Mouse (Mus musculus) thymus, adult 2 months (tissue): ENCODE measurements around the gene A730049H05Rik. TPM values are rescaled to one million over a fixed set of nuclear protein-coding genes. Genes with fewer than 3 reads are reported as not detected.

Source experiments
- DNase-seq: peaks from one replicate; pipeline ENCODE4 v3.0.0; 2021
- H3K27ac ChIP-seq: fragments of 200-500 bp; 2 replicates; pipeline ENCODE4 v1.5.1; 2012; ENCODE audit warnings: low read length, control low read depth; ENCODE audit not compliant: control insufficient read depth, insufficient read depth
- H3K27me3 ChIP-seq: fragments of 200-500 bp; 2 replicates; pipeline ENCODE4 v1.6.1; 2012; ENCODE audit warnings: mild to moderate bottlenecking, low read length, moderate library complexity, mixed read lengths; ENCODE audit not compliant: control insufficient read depth, insufficient read depth
- H3K36me3 ChIP-seq: fragments of 200-500 bp; 2 replicates; pipeline ENCODE4 v1.6.1; 2012; ENCODE audit warnings: mild to moderate bottlenecking, low read length, moderate library complexity; ENCODE audit not compliant: control insufficient read depth, insufficient read depth
- H3K4me1 ChIP-seq: fragments of 200-500 bp; replicated peaks from 2 replicates; pipeline ENCODE4 v1.6.1; 2012; ENCODE audit warnings: low read length; ENCODE audit not compliant: control insufficient read depth, insufficient read depth
- H3K4me3 ChIP-seq: fragments of 200-500 bp; 2 replicates; pipeline ENCODE4 v1.5.1; 2012; ENCODE audit warnings: mild to moderate bottlenecking, low read length, control low read depth, moderate library complexity; ENCODE audit not compliant: control insufficient read depth, insufficient read depth
- CTCF ChIP-seq: fragments of 200-500 bp; IDR thresholded peaks from 2 replicates; pipeline ENCODE4 v1.5.1; 2012; ENCODE audit warnings: mild to moderate bottlenecking, control low read depth, low read length, moderate library complexity, borderline replicate concordance; ENCODE audit not compliant: control insufficient read depth, poor library complexity, insufficient read depth; ENCODE audit errors: extremely low read depth
- POLR2A ChIP-seq: fragments of 200-500 bp; IDR thresholded peaks from 2 replicates; pipeline ENCODE4 v1.6.1; 2012; ENCODE audit warnings: mild to moderate bottlenecking, low read length, control low read depth, moderate library complexity; ENCODE audit not compliant: control insufficient read depth, poor library complexity, insufficient read depth; ENCODE audit errors: extremely low read depth
- WGBS: fragments of 180-500 bp; shearing (Covaris S2); methylation state at CpG from one replicate; pipeline ENCODE4 v1.1.7; 2018; 5-methylcytosine and 5-hydroxymethylcytosine counted together
- polyA plus RNA-seq: library from polyadenylated mRNA; depleted of rRNA; stranded (reverse); fragments of >200 nt; gene quantifications from 2 replicates; pipeline ENCODE4 v1.2.3, GENCODE M21; 2012

Gene A730049H05Rik
- polyA plus RNA-seq, 1 experiment, result 0.07 TPM

DNA sequence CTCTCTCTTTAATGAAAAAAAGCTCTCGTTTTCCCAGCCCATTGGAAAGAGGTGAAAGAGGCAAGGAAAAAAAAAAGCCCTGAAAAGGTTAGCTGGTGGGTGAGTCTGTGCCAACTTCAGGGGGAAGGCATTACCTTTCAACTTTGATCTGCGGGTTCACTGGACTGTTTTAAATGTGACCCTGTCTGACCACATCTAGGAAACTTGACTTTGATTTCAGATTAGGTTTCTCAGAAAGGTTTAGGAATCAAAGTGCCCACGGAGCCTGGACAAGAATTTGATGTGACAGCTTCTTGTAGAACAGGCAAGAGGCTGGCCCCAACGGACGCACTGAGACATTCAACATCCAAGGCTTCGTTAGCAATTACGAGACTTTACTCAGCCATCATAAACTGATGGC, 7.7 kb downstream of the A730049H05Rik start:
- WGBS, result 88% methylated on average over 7 of the region's 7 CpGs
- Histone ChIP-seq H3K36me3 (no peaks in the 10 kb centered on the region), H3K27ac (no peak overlapping the region), H3K4me3 (no peak overlapping the region), H3K4me1 (no peaks in the 10 kb centered on the region), H3K27me3 (no peaks in the 10 kb centered on the region)
- TF ChIP-seq CTCF (no peak), POLR2A (no peak)
- DNase-seq, result no peak

DNA sequence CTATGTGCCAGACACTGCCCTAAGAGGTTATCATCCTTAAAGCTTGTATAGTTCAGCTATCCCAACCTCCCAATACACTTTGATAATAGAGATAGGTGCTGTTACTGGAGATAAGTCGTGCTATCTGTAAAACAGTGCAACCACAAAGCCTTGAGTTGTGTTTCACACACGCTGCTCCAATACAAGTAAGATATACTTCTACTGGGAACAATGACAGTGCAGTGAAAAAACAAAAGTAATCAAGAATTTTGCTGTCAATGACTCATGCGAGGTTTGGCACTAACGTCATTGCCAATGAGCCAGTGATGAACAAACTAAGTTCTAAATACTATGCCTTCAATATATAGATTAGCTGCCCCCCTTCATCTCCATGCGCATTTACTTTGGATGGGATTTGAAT, 10.3 kb downstream of the A730049H05Rik start:
- H3K27me3 ChIP-seq, result no peaks in the 10 kb centered on the region
- H3K4me3 ChIP-seq, result no peak overlapping the region
- WGBS, result 81% methylated on average over 5 of the region's 5 CpGs
- H3K36me3 ChIP-seq, result no peaks in the 10 kb centered on the region
- no peak for DNase-seq
- no peak overlapping the region for H3K27ac ChIP-seq
- no peaks in the 10 kb centered on the region for H3K4me1 ChIP-seq
- TF ChIP-seq POLR2A, result no peak
- TF ChIP-seq CTCF, result no peak

DNA sequence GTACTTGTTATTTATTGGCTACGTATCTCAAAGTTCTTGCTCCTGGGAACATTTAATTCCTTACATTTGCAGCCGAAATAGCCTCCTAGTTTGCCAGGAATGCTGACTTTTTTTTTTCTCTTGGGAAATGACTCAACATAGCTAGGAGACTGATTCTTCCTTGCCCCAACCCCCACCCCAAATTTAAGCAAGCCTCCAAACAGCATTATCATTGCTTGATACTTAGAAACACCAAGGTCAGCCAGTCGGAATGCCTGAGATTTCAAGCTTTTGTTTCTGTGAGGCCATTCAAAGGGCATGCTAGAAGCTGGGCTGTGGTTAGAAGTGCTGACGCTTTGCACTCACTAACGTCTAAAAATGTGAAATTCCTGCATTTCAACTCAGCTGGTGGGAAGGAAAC, 11.1 kb downstream of the A730049H05Rik start:
- TF ChIP-seq CTCF (no peak), POLR2A (no peak)
- DNase-seq, result no peak

DNA sequence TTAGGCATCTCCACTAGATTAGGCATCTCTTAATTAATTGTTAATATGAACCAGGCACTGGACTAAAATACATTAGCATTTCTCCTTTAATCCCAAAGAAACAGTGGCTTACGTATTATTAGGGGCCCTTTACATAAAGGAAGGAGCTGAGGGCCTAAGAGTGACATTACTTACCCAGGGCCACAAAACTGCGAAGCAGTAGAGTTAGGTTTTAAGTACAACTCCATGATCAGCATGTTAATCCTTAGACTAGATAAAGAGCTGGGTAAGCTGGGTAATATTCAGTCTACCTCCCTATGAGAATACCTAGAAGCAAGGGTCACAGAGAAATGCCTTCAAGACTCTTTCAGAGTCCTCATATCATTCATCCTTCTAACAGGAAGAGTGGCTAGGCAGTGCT, 12.9 kb downstream of the A730049H05Rik start:
- TF ChIP-seq POLR2A (no peak), CTCF (no peak)
- WGBS, result 93% methylated on average over 2 of the region's 2 CpGs
- H3K4me1 ChIP-seq, result no peaks in the 10 kb centered on the region
- no peak overlapping the region for H3K27ac ChIP-seq
- no peaks in the 10 kb centered on the region for H3K36me3 ChIP-seq
- no peak overlapping the region for H3K4me3 ChIP-seq
- no peak for DNase-seq
- H3K27me3 ChIP-seq, result no peaks in the 10 kb centered on the region

More for the DNA sequence above, 11.1 kb downstream of the A730049H05Rik start:
- H3K27ac ChIP-seq, result no peak overlapping the region
- H3K4me3 ChIP-seq, result no peak overlapping the region
- H3K4me1 ChIP-seq, result no peaks in the 10 kb centered on the region
- no peaks in the 10 kb centered on the region for H3K27me3 ChIP-seq
- H3K36me3 ChIP-seq, result no peaks in the 10 kb centered on the region
- WGBS, result 74% methylated on average over 5 of the region's 5 CpGs

DNA sequence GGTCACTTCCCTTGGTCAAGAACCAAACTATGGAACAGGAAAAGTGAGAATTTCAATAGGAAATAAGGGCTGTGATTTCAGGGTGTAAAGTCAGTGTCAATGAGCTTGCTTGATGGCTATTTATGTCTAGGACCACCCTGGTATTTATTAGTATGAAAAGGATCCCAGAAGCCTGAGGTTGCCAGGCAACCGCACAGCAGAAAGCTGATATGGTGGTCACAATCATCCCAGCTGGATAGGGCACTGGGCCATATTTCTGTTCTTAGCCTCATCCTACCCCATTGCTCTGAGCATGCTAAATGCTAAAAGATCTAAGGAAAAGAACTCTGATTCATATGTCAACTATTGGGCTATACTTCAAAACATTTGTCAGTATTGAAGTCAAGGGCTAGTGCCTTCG, 14.8 kb downstream of the A730049H05Rik start:
- no peak overlapping the region for H3K27ac ChIP-seq
- H3K4me3 ChIP-seq, result no peak overlapping the region
- TF ChIP-seq POLR2A (no peak), CTCF (no peak)
- DNase-seq, result no peak
- WGBS, result 91% methylated on average over 2 of the region's 2 CpGs
- H3K27me3 ChIP-seq, result no peaks in the 10 kb centered on the region
- no peaks in the 10 kb centered on the region for H3K36me3 ChIP-seq
- H3K4me1 ChIP-seq, result no peaks in the 10 kb centered on the region

DNA sequence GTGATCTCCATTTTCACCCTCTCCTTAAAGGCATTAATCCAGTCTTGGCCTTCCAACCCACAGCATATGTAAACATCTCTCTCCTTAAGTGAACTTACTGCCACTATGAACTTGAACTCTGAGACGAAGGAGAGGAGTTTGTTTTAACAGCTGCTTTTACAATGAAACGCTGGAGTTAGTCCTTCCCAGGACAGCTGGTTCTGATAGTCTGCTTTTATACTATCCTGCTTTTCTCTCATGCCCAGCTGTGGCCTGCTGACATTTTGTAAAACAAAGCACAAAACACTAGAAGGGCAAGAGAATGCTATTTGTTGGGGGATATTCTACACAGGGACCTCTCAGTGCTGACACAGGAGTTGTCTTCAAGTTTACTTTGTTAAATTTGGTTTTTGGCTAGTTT, 25.7 kb downstream of the A730049H05Rik start:
- no peaks in the 10 kb centered on the region for H3K27me3 ChIP-seq
- WGBS, result 75% methylated on average over 2 of the region's 2 CpGs

DNA sequence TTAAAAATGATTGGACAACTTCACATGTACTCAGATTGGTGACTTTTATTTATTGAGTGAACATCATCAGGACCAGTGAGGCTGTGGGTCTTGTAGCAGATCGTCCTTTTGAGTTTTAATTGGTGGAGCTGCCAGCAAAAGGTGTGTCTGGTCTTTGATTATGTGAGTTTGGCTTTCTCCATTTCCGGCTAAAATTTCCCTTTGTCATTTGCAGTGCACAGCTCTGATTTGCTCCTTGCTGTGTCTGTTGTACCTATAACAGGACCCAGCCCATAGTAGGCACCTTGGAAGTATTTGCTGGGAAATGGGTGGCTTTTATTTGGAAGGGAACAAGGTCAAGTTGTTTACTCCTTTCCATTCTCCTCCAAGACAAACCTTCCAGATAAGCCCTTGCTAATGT, 27.2 kb downstream of the A730049H05Rik start:
- no peaks in the 10 kb centered on the region for H3K4me1 ChIP-seq
- H3K4me3 ChIP-seq, result no peak overlapping the region
- H3K27ac ChIP-seq, result no peak overlapping the region
- H3K36me3 ChIP-seq, result no peaks in the 10 kb centered on the region
- 90% methylated on average over 2 of the region's 2 CpGs for WGBS
- H3K27me3 ChIP-seq, result no peaks in the 10 kb centered on the region
- no peak for DNase-seq
- no peak for TF ChIP-seq CTCF
- no peak for TF ChIP-seq POLR2A

More for the DNA sequence above, 25.7 kb downstream of the A730049H05Rik start:
- Histone ChIP-seq H3K4me3 (no peak overlapping the region), H3K36me3 (no peaks in the 10 kb centered on the region), H3K4me1 (no peaks in the 10 kb centered on the region), H3K27ac (no peak overlapping the region)
- TF ChIP-seq POLR2A, result no peak
- TF ChIP-seq CTCF, result no peak
- no peak for DNase-seq

DNA sequence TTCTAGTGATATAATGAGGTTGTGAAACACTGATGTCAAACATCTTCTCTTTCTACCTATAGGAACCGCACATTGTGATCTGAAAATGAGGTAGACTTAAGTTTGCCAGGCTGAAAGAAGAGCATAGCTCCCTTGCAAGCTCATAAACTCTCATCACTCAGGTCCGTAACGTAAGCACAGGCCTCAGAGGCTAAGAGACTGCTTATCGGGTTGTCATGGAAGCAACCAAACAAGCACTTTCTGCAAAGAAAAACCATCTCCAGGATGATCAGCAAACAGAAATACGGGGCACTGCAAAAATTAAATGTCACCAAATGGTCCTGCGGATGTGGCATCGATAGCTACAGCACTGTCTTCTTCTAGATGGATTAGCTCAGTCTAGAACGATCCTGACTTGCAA, 29.6 kb downstream of the A730049H05Rik start:
- no peak overlapping the region for H3K4me3 ChIP-seq
- 93% methylated on average over 8 of the region's 8 CpGs for WGBS
- no peaks in the 10 kb centered on the region for H3K27me3 ChIP-seq
- no peak for DNase-seq
- no peak for TF ChIP-seq POLR2A
- TF ChIP-seq CTCF, result no peak
- H3K36me3 ChIP-seq, result no peaks in the 10 kb centered on the region
- no peak overlapping the region for H3K27ac ChIP-seq
- no peaks in the 10 kb centered on the region for H3K4me1 ChIP-seq
